Mouse (Mus musculus) liver, embryonic 14.5 days (tissue): ENCODE measurements at regions not wholly inside any gene's neighbourhood (a gene's known extent, or its start where the extent isn't known, plus 50 kb on each side); places are given as distances from the start of the nearest gene placed in this dataset.

Source experiments
- CTCF ChIP-seq: IDR thresholded peaks from 2 replicates; pipeline ENCODE4 v1.5.1; 2016; ENCODE audit warnings: antibody characterized with exemption, low read depth, control low read depth
- EP300 ChIP-seq: IDR thresholded peaks from 2 replicates; pipeline ENCODE4 v1.6.1; 2016; ENCODE audit warnings: antibody characterized with exemption, low read depth

GRCm38 (mm10) chr11:31725936-31726647, 54.4 kb upstream of the Bod1 start:
- no peak for TF ChIP-seq CTCF
- no peak for TF ChIP-seq EP300
